Comparison of ENCODE assay signal across 23 mouse cellular contexts in the genomic region with DNA sequence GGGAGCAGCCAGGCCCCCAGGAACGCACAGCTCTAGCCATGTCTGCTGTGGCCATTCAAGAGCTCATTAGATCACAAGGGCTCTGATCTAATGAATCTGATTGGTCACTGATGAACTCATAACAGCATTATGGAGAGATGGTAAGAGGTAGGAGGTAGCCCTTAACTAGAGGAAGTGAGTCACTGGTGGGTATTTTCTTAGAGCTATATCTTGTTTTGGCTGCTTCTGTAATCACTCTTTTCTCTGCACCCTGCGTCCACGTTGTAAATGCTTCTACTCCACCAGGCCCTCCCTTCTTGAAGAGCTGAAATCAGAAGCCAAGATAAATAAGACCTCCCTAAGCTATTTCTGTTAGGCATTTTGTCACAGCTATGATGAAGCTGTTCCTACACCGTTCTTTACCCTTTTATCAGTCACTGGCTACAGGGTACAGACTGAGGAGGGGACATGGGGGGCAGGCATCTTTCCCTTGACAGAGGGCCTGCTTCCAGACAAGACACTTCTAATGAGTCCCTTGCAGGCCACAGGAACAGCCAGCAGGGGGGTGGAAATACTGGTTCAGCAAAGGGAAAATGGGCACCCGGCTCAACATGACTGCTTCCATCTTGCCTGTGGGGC.
A peak's percentile ranks its signal among the peaks of the same experiment; 100 is the strongest.
DNase-seq lines count a peak whose midpoint lies in the region; ATAC-seq and TF ChIP-seq lines count a peak whose summit lies in the region.
"Had no signal": no experiment of that assay in that cellular context is flagged by ENCODE, and none has a peak within 500 bp of the region (broad histone marks: within the 10 kb centered on the region; RNA-seq: fewer than 3 reads in every experiment).

No protein-coding gene starts in this region.

- TF ChIP-seq CTCF in heart, adult 2 months (IDR thresholded peaks at IDR 0.05) = no peak
- TF ChIP-seq CTCF in kidney, postnatal 0 days (IDR thresholded peaks at IDR 0.05; ENCODE audit: low read depth) = peak; percentile 35; the same call in 1 of the 2 replicates
- no peak for TF ChIP-seq CTCF in cortical plate, adult 2 months (IDR thresholded peaks at IDR 0.05; ENCODE audit: extremely low read depth, insufficient read depth, low read length)

- no peaks in the 10 kb centered on the region for H3K79me2 ChIP-seq in heart, adult 2 months (replicated peaks; ENCODE audit: control insufficient read depth, insufficient read depth, low read length)

- no peaks in the 10 kb centered on the region for H3K9me3 ChIP-seq in heart, embryonic 14.5 days (ENCODE audit: control insufficient read depth, low read length)
- no peaks in the 10 kb centered on the region for H3K9me3 ChIP-seq in kidney, postnatal 0 days (replicated peaks; ENCODE audit: low read length)
- no peaks in the 10 kb centered on the region for H3K9me3 ChIP-seq in liver, embryonic 11.5 days (ENCODE audit: control insufficient read depth, low read length)
- no peaks in the 10 kb centered on the region for H3K9me3 ChIP-seq in liver, embryonic 12.5 days (replicated peaks)
- H3K9me3 ChIP-seq: embryonic facial prominence, embryonic 12.5 days; heart, embryonic 10.5 days; limb, embryonic 10.5 days; midbrain, embryonic 13.5 days; neural tube, embryonic 13.5 days had no signal

- no peak for TF ChIP-seq EP300 in heart, adult 2 months (IDR thresholded peaks at IDR 0.05; ENCODE audit: insufficient read depth, low read depth, low read length)

- DNase-seq in heart, adult 2 months = no peak
- peak; percentile 74 for DNase-seq in kidney, postnatal 0 days (ENCODE audit: low spot score)
- no peak for DNase-seq in kidney, adult 11 months
- DNase-seq in liver, embryonic 11.5 days (ENCODE audit: low spot score) = no peak
- DNase-seq in T-cell, adult 2 months (ENCODE audit: low spot score) = no peak
- DNase-seq: adrenal gland, adult 2 months; cerebellum, adult 9-10 months; gastrocnemius, postnatal 25 days; layer of hippocampus, postnatal 36 days; liver, embryonic 13.5 days; thymus, adult 18-20 months; thymus, postnatal 4 days had no signal

- no peak for TF ChIP-seq POLR2A in heart, adult 2 months (IDR thresholded peaks at IDR 0.05; ENCODE audit: insufficient read depth, low read depth, low read length)
- TF ChIP-seq POLR2A in cortical plate, adult 2 months (IDR thresholded peaks at IDR 0.05; ENCODE audit: extremely low read depth, insufficient read depth, low read length) = no peak

- H3K27ac ChIP-seq in heart, embryonic 14.5 days (replicated peaks in 1 of 2; ENCODE audit: control insufficient read depth in 1 of 2, insufficient read depth in 1 of 2, low read depth in 2 of 2, low read length in 2 of 2) = 0 out of 4 replicates have a peak overlapping the region, but pooled peaks have one; percentile 2 to 19
- H3K27ac ChIP-seq in heart, adult 2 months = no peak overlapping the region
- no peak overlapping the region for H3K27ac ChIP-seq in kidney, postnatal 0 days
- no peak overlapping the region for H3K27ac ChIP-seq in liver, embryonic 11.5 days (ENCODE audit: low read depth, low read length)
- no peak overlapping the region for H3K27ac ChIP-seq in liver, embryonic 12.5 days
- peak overlapping the region; percentile 60; the same call in 1 of the 2 replicates for H3K27ac ChIP-seq in cortical plate, adult 2 months (ENCODE audit: insufficient read depth, low read length)
- H3K27ac ChIP-seq: embryonic facial prominence, embryonic 12.5 days; heart, embryonic 10.5 days; hindbrain, embryonic 14.5 days; limb, embryonic 10.5 days; liver, embryonic 13.5 days; midbrain, embryonic 13.5 days; neural tube, embryonic 13.5 days had no signal

- H3K27me3 ChIP-seq in heart, embryonic 14.5 days (ENCODE audit: control insufficient read depth, insufficient read depth, low read length) = no peaks in the 10 kb centered on the region
- H3K27me3 ChIP-seq in heart, adult 2 months (ENCODE audit: control insufficient read depth, insufficient read depth, low read length) = no peaks in the 10 kb centered on the region
- H3K27me3 ChIP-seq in kidney, postnatal 0 days (ENCODE audit: insufficient read depth, low read length) = no peaks in the 10 kb centered on the region
- H3K27me3 ChIP-seq in liver, embryonic 11.5 days (replicated peaks; ENCODE audit: control insufficient read depth, insufficient read depth, low read length) = no peaks in the 10 kb centered on the region
- no peaks in the 10 kb centered on the region for H3K27me3 ChIP-seq in liver, embryonic 12.5 days (replicated peaks)
- H3K27me3 ChIP-seq: embryonic facial prominence, embryonic 12.5 days; liver, embryonic 13.5 days; neural tube, embryonic 13.5 days had no signal

- no peak overlapping the region for H3K9ac ChIP-seq in heart, embryonic 14.5 days (ENCODE audit: low read length)
- H3K9ac ChIP-seq in heart, adult 2 months (ENCODE audit: low read depth, low read length) = no peak overlapping the region
- no peak overlapping the region for H3K9ac ChIP-seq in kidney, postnatal 0 days (ENCODE audit: low read depth, low read length)
- H3K9ac ChIP-seq in liver, embryonic 11.5 days (ENCODE audit: low read depth, low read length) = no peak overlapping the region
- H3K9ac ChIP-seq in liver, embryonic 12.5 days = no peak overlapping the region
- H3K9ac ChIP-seq: embryonic facial prominence, embryonic 12.5 days; hindbrain, embryonic 14.5 days; liver, embryonic 13.5 days; midbrain, embryonic 13.5 days; neural tube, embryonic 13.5 days had no signal

- intact Hi-C loops in heart, adult 2 months (cut with DNase I) = no loop called here

- ATAC-seq in heart, embryonic 14.5 days (ENCODE audit: insufficient number of reproducible peaks, insufficient read depth, low FRiP score, low read depth) = peak; percentile 62
- no peak for ATAC-seq in kidney, postnatal 0 days (replicated peaks; ENCODE audit: low FRiP score, low read depth)
- 0 out of 2 replicates have a peak, but pooled peaks have one; percentile 20 for ATAC-seq in liver, embryonic 11.5 days (replicated peaks; ENCODE audit: low FRiP score)
- no peak for ATAC-seq in liver, embryonic 12.5 days
- ATAC-seq: forebrain, embryonic 14.5 days; lung, postnatal 0 days; midbrain, embryonic 13.5 days had no signal

- WGBS in heart, embryonic 14.5 days = 22% methylated on average over 5 of the region's 5 CpGs
- WGBS in heart, adult 2 months = 40% methylated on average over 5 of the region's 5 CpGs
- 31% methylated on average over 5 of the region's 5 CpGs for WGBS in kidney, postnatal 0 days
- WGBS in liver, embryonic 11.5 days = 64% methylated on average over 5 of the region's 5 CpGs
- 70% methylated on average over 5 of the region's 5 CpGs for WGBS in liver, embryonic 12.5 days (ENCODE audit: insufficient replicate concordance)

- H3K4me3 ChIP-seq in heart, embryonic 14.5 days (ENCODE audit: control insufficient read depth in 1 of 2, insufficient read depth in 1 of 2, low read depth in 1 of 2, low read length in 2 of 2) = no peak overlapping the region
- H3K4me3 ChIP-seq in heart, adult 2 months = no peak overlapping the region
- no peak overlapping the region for H3K4me3 ChIP-seq in kidney, postnatal 0 days (replicated peaks; ENCODE audit: low read depth, low read length)
- no peak overlapping the region for H3K4me3 ChIP-seq in liver, embryonic 11.5 days (ENCODE audit: low read depth, low read length)
- H3K4me3 ChIP-seq in liver, embryonic 12.5 days = no peak overlapping the region
- no peak overlapping the region for H3K4me3 ChIP-seq in cortical plate, adult 2 months (ENCODE audit: insufficient read depth, low read length)
- H3K4me3 ChIP-seq: embryonic facial prominence, embryonic 12.5 days; heart, embryonic 10.5 days; limb, embryonic 10.5 days; liver, embryonic 13.5 days; midbrain, embryonic 13.5 days; neural tube, embryonic 13.5 days had no signal

- H3K36me3 ChIP-seq in heart, embryonic 14.5 days (ENCODE audit: control insufficient read depth, insufficient read depth, low read length) = no peaks in the 10 kb centered on the region
- H3K36me3 ChIP-seq in heart, adult 2 months (ENCODE audit: control insufficient read depth, insufficient read depth, low read length) = no peaks in the 10 kb centered on the region
- no peaks in the 10 kb centered on the region for H3K36me3 ChIP-seq in kidney, postnatal 0 days (ENCODE audit: insufficient read depth, low read length)
- no peaks in the 10 kb centered on the region for H3K36me3 ChIP-seq in liver, embryonic 11.5 days (ENCODE audit: control insufficient read depth, insufficient read depth, low read length)
- no peaks in the 10 kb centered on the region for H3K36me3 ChIP-seq in liver, embryonic 12.5 days
- H3K36me3 ChIP-seq: embryonic facial prominence, embryonic 12.5 days; heart, embryonic 10.5 days; limb, embryonic 10.5 days; liver, embryonic 13.5 days; midbrain, embryonic 13.5 days; neural tube, embryonic 13.5 days had no signal

- no peak overlapping the region for H3K4me2 ChIP-seq in heart, embryonic 14.5 days (ENCODE audit: low read length)
- H3K4me2 ChIP-seq in kidney, postnatal 0 days (ENCODE audit: low read length) = no peak overlapping the region
- no peak overlapping the region for H3K4me2 ChIP-seq in liver, embryonic 11.5 days
- H3K4me2 ChIP-seq in liver, embryonic 12.5 days = no peak overlapping the region
- H3K4me2 ChIP-seq: embryonic facial prominence, embryonic 12.5 days; hindbrain, embryonic 14.5 days; liver, embryonic 13.5 days; midbrain, embryonic 13.5 days; neural tube, embryonic 13.5 days had no signal

- peaks cover 6 to 10% of the 10 kb centered on the region in 2 experiments; a peak in 2 of 4 replicates for H3K4me1 ChIP-seq in heart, embryonic 14.5 days (ENCODE audit: control insufficient read depth in 2 of 2, insufficient read depth in 2 of 2, low read length in 2 of 2)
- no peaks in the 10 kb centered on the region for H3K4me1 ChIP-seq in heart, adult 2 months (ENCODE audit: control insufficient read depth, insufficient read depth, low read length)
- no peaks in the 10 kb centered on the region for H3K4me1 ChIP-seq in kidney, postnatal 0 days (replicated peaks; ENCODE audit: insufficient read depth, low read length)
- H3K4me1 ChIP-seq in liver, embryonic 11.5 days (replicated peaks; ENCODE audit: control insufficient read depth, insufficient read depth, low read length) = no peaks in the 10 kb centered on the region
- no peaks in the 10 kb centered on the region for H3K4me1 ChIP-seq in liver, embryonic 12.5 days
- H3K4me1 ChIP-seq in cortical plate, adult 2 months (ENCODE audit: control insufficient read depth, insufficient read depth, low read length) = no peaks in the 10 kb centered on the region; the same call in 1 of the 2 replicates
- H3K4me1 ChIP-seq: embryonic facial prominence, embryonic 12.5 days; limb, embryonic 10.5 days; liver, embryonic 13.5 days had no signal

Comparison
In these comparisons a context has a peak if more than half of its experiments do, and no peak if none do; other contexts are left out.
1. ATAC-seq: peak in heart, embryonic 14.5 days (single experiment) and liver, embryonic 11.5 days (single experiment); none in kidney, postnatal 0 days (single experiment) and liver, embryonic 12.5 days (single experiment).
2. H3K27ac ChIP-seq: peak in heart, embryonic 14.5 days (2 of 2) and cortical plate, adult 2 months (single experiment); none in heart, adult 2 months (single experiment), kidney, postnatal 0 days (single experiment), liver, embryonic 11.5 days (single experiment) and liver, embryonic 12.5 days (single experiment).